Mouse (Mus musculus) brain, embryonic 14.5 days (tissue): ENCODE measurements around the gene Trdmt1.

Experiments used
- CTCF ChIP-seq: fragments of 200-500 bp; IDR thresholded peaks from 2 replicates; pipeline ENCODE4 v1.5.1; 2012; ENCODE audit warnings: inconsistent platforms, mild to moderate bottlenecking, moderate library complexity, borderline replicate concordance; ENCODE audit not compliant: insufficient read depth, insufficient read length; ENCODE audit errors: extremely low read depth
- POLR2A ChIP-seq: fragments of 200-500 bp; IDR thresholded peaks from 2 replicates; pipeline ENCODE4 v1.6.1; 2012; ENCODE audit warnings: mild to moderate bottlenecking, inconsistent platforms, borderline replicate concordance; ENCODE audit not compliant: poor library complexity, insufficient read depth, insufficient read length, severe bottlenecking; ENCODE audit errors: extremely low read depth

- TF ChIP-seq CTCF (no peak), POLR2A (no peak)
Measured at GRCm38 (mm10) chr2:13558607-13559262, 14.3 kb upstream of the Trdmt1 start.
